Mouse (Mus musculus) mouse embryonic stem cell (cell line): Measurements from ENCODE around the gene Ccdc136.

Source experiments
- in situ Hi-C, 2 experiments: fragments of 300-500 bp; cut with MboI; formaldehyde crosslinking; loops; 1 replicate in 1 of 2; 3 replicates in 1 of 2; pipeline ENCODE4 v1.14.3; 2019 to 2020; ENCODE audit warnings: low sequenced_read_pairs in 2 of 2, low pct_unique_long_range_greater_than_20kb in 1 of 2, mixed read lengths in 1 of 2; ENCODE audit not compliant: unreplicated experiment in 1 of 2

Gene Ccdc136

GRCm38 (mm10) chr6:29474736-29475135 lies 78.6 kb downstream of the Ccdc136 start:
- in situ Hi-C loops = no loop called here
